Mouse (Mus musculus) embryonic facial prominence, embryonic 14.5 days (tissue): Measurements from ENCODE around the gene Nrxn3. TPM values are rescaled to one million over a fixed set of nuclear protein-coding genes. Genes with fewer than 3 reads are reported as not detected.

Source experiments
- ATAC-seq: fragments of 200-750 bp; cut with Nextera tagmentation; 2 replicates; pipeline ENCODE4 v1.8.0; 2017; ENCODE audit warnings: low read depth, moderate number of reproducible peaks, moderate TSS enrichment
- DNase-seq: peaks from one replicate; pipeline ENCODE4 v3.0.0-alpha.2; 2015; ENCODE audit warnings: low spot score
- H3K27ac ChIP-seq: fragments of 300-500 bp; sonication (generic); replicated peaks from 2 replicates; pipeline ENCODE4 v1.5.1; 2014; ENCODE audit warnings: low read depth, mild to moderate bottlenecking, low read length, moderate library complexity
- H3K27me3 ChIP-seq: fragments of 300-500 bp; sonication (generic); replicated peaks from 2 replicates; pipeline ENCODE4 v1.6.1; 2014; ENCODE audit warnings: low read length; ENCODE audit not compliant: control insufficient read depth, insufficient read depth
- H3K36me3 ChIP-seq: fragments of 300-500 bp; sonication (generic); 2 replicates; pipeline ENCODE4 v1.6.1; 2014; ENCODE audit warnings: low read length, mixed read lengths; ENCODE audit not compliant: control insufficient read depth, insufficient read depth
- H3K4me1 ChIP-seq: fragments of 300-500 bp; sonication (generic); 2 replicates; pipeline ENCODE4 v1.6.1; 2014; ENCODE audit warnings: antibody characterized with exemption, low read length; ENCODE audit not compliant: control insufficient read depth, insufficient read depth
- H3K4me2 ChIP-seq: fragments of 300-500 bp; sonication (generic); 2 replicates; pipeline ENCODE4 v1.6.1; 2014; ENCODE audit warnings: low read depth, mild to moderate bottlenecking, low read length, moderate library complexity, mixed read lengths
- H3K4me3 ChIP-seq: fragments of 300-500 bp; sonication (generic); 2 replicates; pipeline ENCODE4 v1.5.1; 2014; ENCODE audit warnings: low read depth, mild to moderate bottlenecking, low read length
- H3K9ac ChIP-seq: fragments of 300-500 bp; sonication (generic); 2 replicates; pipeline ENCODE4 v1.6.1; 2014; ENCODE audit warnings: low read depth, mild to moderate bottlenecking, low read length, moderate library complexity, mixed read lengths
- H3K9me3 ChIP-seq: fragments of 300-500 bp; sonication (generic); 2 replicates; pipeline ENCODE4 v1.6.1; 2016; ENCODE audit warnings: low read length; ENCODE audit not compliant: control insufficient read depth
- WGBS: fragments of 180-500 bp; shearing (Covaris S2); extraction: QIAGEN DNeasy Blood & Tissue Kit; methylation state at CpG from one replicate; pipeline ENCODE4 v1.1.7; 2014; 5-methylcytosine and 5-hydroxymethylcytosine counted together
- polyA plus RNA-seq: library from polyadenylated mRNA; unstranded; fragments of >200 nt; fragmentation: Nextera tagmentation; extraction: Ambion mirVana; gene quantifications from 2 replicates; pipeline ENCODE4 v1.2.1, GENCODE M21; 2014

Gene Nrxn3
- polyA plus RNA-seq, 1 experiment from 2014 or later = 2.6 TPM

- H3K36me3 ChIP-seq = no peaks in the 10 kb centered on the region
- H3K9ac ChIP-seq = no peak overlapping the region
- 75% methylated on average over 4 of the region's 4 CpGs for WGBS
- H3K4me1 ChIP-seq = no peaks in the 10 kb centered on the region
- no peak overlapping the region for H3K4me3 ChIP-seq
- DNase-seq = no peak
- H3K27me3 ChIP-seq = no peaks in the 10 kb centered on the region
- no peak overlapping the region for H3K27ac ChIP-seq
- H3K9me3 ChIP-seq = no peaks in the 10 kb centered on the region
- H3K4me2 ChIP-seq = no peak overlapping the region
- no peak for ATAC-seq
Measured at GRCm38 (mm10) chr12:89995392-89995791, 1272.7 kb downstream of the Nrxn3 start.

DNA sequence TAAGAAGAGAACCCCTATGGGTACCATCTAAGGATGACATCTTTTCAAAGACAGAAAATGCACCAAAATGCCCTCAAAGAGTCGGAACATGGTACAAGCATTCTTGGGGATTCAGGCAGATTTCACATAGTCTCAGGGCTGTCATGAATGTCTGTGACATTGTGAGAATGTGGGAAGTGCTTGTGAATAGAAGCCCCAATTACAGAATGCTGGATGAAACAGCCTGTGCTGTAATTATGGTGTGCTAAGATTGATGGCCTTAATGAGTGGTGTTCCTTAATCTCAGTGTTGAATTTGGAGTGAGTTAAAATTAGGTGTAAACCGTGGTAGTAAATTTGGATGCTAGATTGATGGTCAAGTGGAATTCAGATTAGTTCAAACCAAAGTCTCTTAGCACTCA is 1287.6 kb downstream of the Nrxn3 start:
- Histone ChIP-seq H3K27me3 (no peaks in the 10 kb centered on the region), H3K36me3 (no peaks in the 10 kb centered on the region), H3K4me3 (no peak overlapping the region), H3K9ac (no peak overlapping the region), H3K4me2 (no peak overlapping the region), H3K9me3 (no peaks in the 10 kb centered on the region), H3K4me1 (no peaks in the 10 kb centered on the region), H3K27ac (no peak overlapping the region)
- 70% methylated on average over 2 of the region's 2 CpGs for WGBS
- DNase-seq (no peak), ATAC-seq (no peak)

GRCm38 (mm10) chr12:90013958-90014357 is 1291.3 kb downstream of the Nrxn3 start:
- no peaks in the 10 kb centered on the region for H3K27me3 ChIP-seq
- no peak overlapping the region for H3K27ac ChIP-seq
- no peak overlapping the region for H3K9ac ChIP-seq
- no peaks in the 10 kb centered on the region for H3K4me1 ChIP-seq
- no peaks in the 10 kb centered on the region for H3K9me3 ChIP-seq
- no peak overlapping the region for H3K4me3 ChIP-seq
- H3K4me2 ChIP-seq = no peak overlapping the region
- WGBS = 39% methylated on average over 2 of the region's 2 CpGs
- ATAC-seq = no peak
- no peak for DNase-seq
- no peaks in the 10 kb centered on the region for H3K36me3 ChIP-seq

DNA sequence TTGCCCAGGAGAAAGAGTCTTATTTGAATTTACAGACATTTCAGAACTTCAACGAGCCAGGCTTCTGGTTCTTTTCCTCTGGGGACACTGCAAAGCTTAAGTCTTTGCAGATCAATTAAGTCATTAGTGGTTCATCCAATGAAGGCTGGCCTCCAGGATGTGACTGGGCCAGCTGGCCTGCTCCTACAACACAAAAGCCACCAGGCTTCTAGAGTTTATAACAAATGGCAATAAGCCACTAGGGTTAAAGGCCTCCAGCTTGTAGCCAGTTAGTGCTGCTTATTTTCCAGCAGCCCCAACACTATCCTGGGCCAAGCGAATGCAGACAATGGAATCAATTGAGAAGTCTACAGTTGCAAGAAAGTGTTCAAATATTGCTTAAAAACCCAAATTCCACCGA is 1304.3 kb downstream of the Nrxn3 start:
- H3K4me2 ChIP-seq = no peak overlapping the region
- H3K27me3 ChIP-seq = no peaks in the 10 kb centered on the region
- 40% methylated on average over 3 of the region's 3 CpGs for WGBS
- H3K36me3 ChIP-seq = no peaks in the 10 kb centered on the region
- no peak overlapping the region for H3K9ac ChIP-seq
- ATAC-seq (no peak), DNase-seq (peak; percentile 23)
- H3K4me3 ChIP-seq = no peak overlapping the region
- no peaks in the 10 kb centered on the region for H3K4me1 ChIP-seq
- no peaks in the 10 kb centered on the region for H3K9me3 ChIP-seq
- no peak overlapping the region for H3K27ac ChIP-seq

- no peak overlapping the region for H3K4me2 ChIP-seq
- 48% methylated on average over 1 of the region's 1 CpGs for WGBS
- H3K4me1 ChIP-seq = no peaks in the 10 kb centered on the region
- DNase-seq (no peak), ATAC-seq (no peak)
- no peak overlapping the region for H3K27ac ChIP-seq
- no peaks in the 10 kb centered on the region for H3K9me3 ChIP-seq
- no peaks in the 10 kb centered on the region for H3K36me3 ChIP-seq
- H3K4me3 ChIP-seq = no peak overlapping the region
- no peaks in the 10 kb centered on the region for H3K27me3 ChIP-seq
- no peak overlapping the region for H3K9ac ChIP-seq
Measured at GRCm38 (mm10) chr12:90041038-90041437, 1318.4 kb downstream of the Nrxn3 start.

DNA sequence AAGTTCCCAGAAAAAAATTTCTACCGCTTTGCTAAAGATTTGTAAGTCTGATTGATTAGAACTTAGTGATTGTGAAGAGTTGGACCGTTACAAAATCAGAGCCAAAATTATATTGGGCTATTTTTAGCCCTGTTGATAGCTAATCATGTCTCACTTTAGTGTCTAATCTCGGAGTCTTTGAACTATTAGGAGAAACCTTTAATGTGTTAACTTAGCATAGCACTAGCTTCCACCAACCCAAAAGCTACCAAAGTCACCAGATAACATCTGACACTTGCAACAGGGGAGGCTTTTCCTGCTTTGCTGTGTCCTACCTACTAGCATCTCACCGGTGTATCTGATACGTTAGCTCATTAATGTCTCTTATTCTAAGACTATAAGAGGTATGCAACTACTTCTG is 1333.6 kb downstream of the Nrxn3 start:
- no peak overlapping the region for H3K4me3 ChIP-seq
- WGBS = 90% methylated on average over 5 of the region's 5 CpGs
- H3K27ac ChIP-seq = no peak overlapping the region
- ATAC-seq (no peak), DNase-seq (no peak)
- no peak overlapping the region for H3K4me2 ChIP-seq
- no peaks in the 10 kb centered on the region for H3K27me3 ChIP-seq
- H3K36me3 ChIP-seq = no peaks in the 10 kb centered on the region
- H3K9ac ChIP-seq = no peak overlapping the region
- H3K4me1 ChIP-seq = no peaks in the 10 kb centered on the region
- H3K9me3 ChIP-seq = no peaks in the 10 kb centered on the region

- no peak overlapping the region for H3K4me3 ChIP-seq
- H3K4me2 ChIP-seq = no peak overlapping the region
- WGBS = 84% methylated on average over 3 of the region's 3 CpGs
- no peaks in the 10 kb centered on the region for H3K27me3 ChIP-seq
- H3K4me1 ChIP-seq = no peaks in the 10 kb centered on the region
- no peak overlapping the region for H3K9ac ChIP-seq
- ATAC-seq (no peak), DNase-seq (no peak)
- no peaks in the 10 kb centered on the region for H3K9me3 ChIP-seq
- no peaks in the 10 kb centered on the region for H3K36me3 ChIP-seq
- no peak overlapping the region for H3K27ac ChIP-seq
Measured at GRCm38 (mm10) chr12:90059786-90060185, 1337.1 kb downstream of the Nrxn3 start.

- Histone ChIP-seq H3K4me1 (no peaks in the 10 kb centered on the region), H3K27ac (no peak overlapping the region), H3K4me2 (no peak overlapping the region), H3K36me3 (no peaks in the 10 kb centered on the region), H3K9ac (no peak overlapping the region), H3K9me3 (no peaks in the 10 kb centered on the region), H3K4me3 (no peak overlapping the region), H3K27me3 (no peaks in the 10 kb centered on the region)
- 49% methylated on average over 3 of the region's 3 CpGs for WGBS
- ATAC-seq = no peak
- DNase-seq = no peak
Measured at GRCm38 (mm10) chr12:90061312-90061711, 1338.6 kb downstream of the Nrxn3 start.

DNA sequence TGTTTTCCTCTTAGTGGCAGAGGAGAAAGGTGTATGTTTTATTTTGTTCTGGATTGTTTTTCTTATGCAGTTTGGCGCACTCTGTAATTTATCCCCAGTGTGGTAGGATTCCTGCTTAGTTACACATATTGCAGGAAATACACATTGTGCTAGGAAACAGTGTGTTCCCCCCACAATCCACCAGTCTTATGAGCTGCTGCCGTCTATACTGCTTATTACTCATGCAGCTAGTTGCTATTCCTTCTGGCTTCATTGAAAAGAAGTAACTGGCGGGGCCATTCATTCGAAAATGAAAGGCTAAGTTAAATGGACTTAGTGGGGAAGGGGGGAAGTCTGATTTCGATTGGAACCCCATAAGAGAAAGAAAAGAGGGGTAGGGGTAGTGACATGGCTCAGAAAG is 1339.5 kb downstream of the Nrxn3 start:
- no peak overlapping the region for H3K4me2 ChIP-seq
- H3K27me3 ChIP-seq = no peaks in the 10 kb centered on the region
- 69% methylated on average over 5 of the region's 5 CpGs for WGBS
- no peak for DNase-seq
- H3K4me1 ChIP-seq = no peaks in the 10 kb centered on the region
- no peak for ATAC-seq
- H3K9ac ChIP-seq = no peak overlapping the region
- no peak overlapping the region for H3K4me3 ChIP-seq
- H3K9me3 ChIP-seq = no peaks in the 10 kb centered on the region
- no peaks in the 10 kb centered on the region for H3K36me3 ChIP-seq
- H3K27ac ChIP-seq = no peak overlapping the region
